Mouse (Mus musculus) lung, postnatal 36 days (tissue): ENCODE results near the gene Ndufa12.

Experiments
- DNase-seq: peaks from one replicate; pipeline ENCODE4 v3.0.0; 2022; ENCODE audit warnings: mixed read lengths

Ndufa12 gene

GRCm38 (mm10) chr10:94231025-94231424, 32.5 kb downstream of the Ndufa12 start:
- no peak for DNase-seq

- DNase-seq, result no peak
Measured at GRCm38 (mm10) chr10:94235200-94235599, 36.7 kb downstream of the Ndufa12 start.

GRCm38 (mm10) chr10:94241346-94241745, 42.8 kb downstream of the Ndufa12 start:
- no peak for DNase-seq

- DNase-seq, result no peak
Measured at GRCm38 (mm10) chr10:94247748-94248349, 49.3 kb downstream of the Ndufa12 start.

- DNase-seq, result peak; percentile 13
Measured at GRCm38 (mm10) chr10:94249575-94250456, 51.3 kb downstream of the Ndufa12 start.

GRCm38 (mm10) chr10:94253260-94253807, 54.8 kb downstream of the Ndufa12 start:
- no peak for DNase-seq

GRCm38 (mm10) chr10:94254766-94255165, 56.2 kb downstream of the Ndufa12 start:
- DNase-seq, result no peak

- no peak for DNase-seq
Measured at GRCm38 (mm10) chr10:94255744-94256143, 57.2 kb downstream of the Ndufa12 start.

- DNase-seq, result no peak
Measured at GRCm38 (mm10) chr10:94256518-94256917, 58.0 kb downstream of the Ndufa12 start.

GRCm38 (mm10) chr10:94260544-94260943, 62.0 kb downstream of the Ndufa12 start:
- DNase-seq, result no peak

- DNase-seq, result no peak
Measured at GRCm38 (mm10) chr10:94262646-94263045, 64.1 kb downstream of the Ndufa12 start.

GRCm38 (mm10) chr10:94263211-94263610, 64.7 kb downstream of the Ndufa12 start:
- no peak for DNase-seq

GRCm38 (mm10) chr10:94265656-94266542, 67.4 kb downstream of the Ndufa12 start:
- DNase-seq, result no peak
